Comparison of ENCODE assay signal across 17 mouse cellular contexts in genomic region chr14:11719259-11719658, GRCm38 (mm10).
"Had no signal": no experiment of that assay in that cellular context is flagged by ENCODE, and none has a peak within 500 bp of the region (broad histone marks: within the 10 kb centered on the region; RNA-seq: fewer than 3 reads in every experiment).

No protein-coding gene starts in this region.

- ATAC-seq: liver, embryonic 12.5 days had no signal

- H3K9ac ChIP-seq: liver, embryonic 12.5 days; liver, embryonic 14.5 days; lung, embryonic 14.5 days; midbrain, embryonic 12.5 days; neural tube, embryonic 13.5 days; neural tube, embryonic 15.5 days had no signal

- H3K4me3 ChIP-seq: liver, embryonic 12.5 days; midbrain, embryonic 12.5 days; myocyte; neural tube, embryonic 13.5 days; neural tube, embryonic 15.5 days had no signal

- H3K36me3 ChIP-seq: liver, embryonic 12.5 days; midbrain, embryonic 12.5 days; neural tube, embryonic 13.5 days had no signal

- H3K9me3 ChIP-seq: liver, embryonic 12.5 days; midbrain, embryonic 12.5 days; neural tube, embryonic 13.5 days; neural tube, embryonic 15.5 days had no signal

- DNase-seq: lung, adult 18-20 months; lung, embryonic 14.5 days; lung, postnatal 10 days; lung, postnatal 4 days; right cerebral cortex, adult 18-20 months; right cerebral cortex, postnatal 25 days; right cerebral cortex, postnatal 4 days; spleen, adult 18-20 months; thymus, adult 18-20 months; thymus, postnatal 14 days; thymus, postnatal 36 days had no signal

- H3K27me3 ChIP-seq: liver, embryonic 12.5 days; midbrain, embryonic 12.5 days; neural tube, embryonic 13.5 days; neural tube, embryonic 15.5 days had no signal

- H3K4me2 ChIP-seq: liver, embryonic 12.5 days; lung, embryonic 14.5 days; midbrain, embryonic 12.5 days; neural tube, embryonic 13.5 days; neural tube, embryonic 15.5 days had no signal

- H3K27ac ChIP-seq: liver, embryonic 12.5 days; liver, embryonic 14.5 days; midbrain, embryonic 12.5 days; neural tube, embryonic 13.5 days; neural tube, embryonic 15.5 days had no signal

- H3K4me1 ChIP-seq: liver, embryonic 12.5 days had no signal
